Mouse (Mus musculus) ES-Bruce4 (cell line): ENCODE results near the gene Med17. TPM values are rescaled to one million over a fixed set of nuclear protein-coding genes. Genes with fewer than 3 reads are reported as not detected.
"Not testable (repeated sequence)": the region's sequence is repeated elsewhere in the genome, so short reads cannot be mapped to it uniquely, and the experiment has no call there.

ENCODE experiments used
- H3K27ac ChIP-seq: 2 replicates; pipeline ENCODE4 v1.5.1; 2012; ENCODE audit warnings: low read length, inconsistent platforms; ENCODE audit not compliant: insufficient read depth
- H3K27me3 ChIP-seq: 2 replicates; pipeline ENCODE4 v1.6.1; 2012; ENCODE audit warnings: mild to moderate bottlenecking, low read length, inconsistent platforms; ENCODE audit not compliant: control insufficient read depth, poor library complexity, insufficient read depth, severe bottlenecking
- H3K36me3 ChIP-seq: 2 replicates; pipeline ENCODE4 v1.6.1; 2012; ENCODE audit warnings: inconsistent platforms, mild to moderate bottlenecking, low read length, moderate library complexity; ENCODE audit not compliant: control insufficient read depth, poor library complexity, insufficient read depth, severe bottlenecking
- H3K4me1 ChIP-seq: one replicate; pipeline ENCODE4 v1.8.1; 2011; ENCODE audit warnings: low read length; ENCODE audit not compliant: control insufficient read depth, insufficient read depth
- H3K4me3 ChIP-seq: 2 replicates; pipeline ENCODE4 v1.5.1; 2011; ENCODE audit warnings: low read depth, mild to moderate bottlenecking, low read length
- H3K9ac ChIP-seq: 2 replicates; pipeline ENCODE4 v1.6.1; 2012; ENCODE audit warnings: low read depth, mild to moderate bottlenecking, inconsistent platforms; ENCODE audit not compliant: poor library complexity, severe bottlenecking
- H3K9me3 ChIP-seq: replicated peaks from 2 replicates; pipeline ENCODE4 v1.6.1; 2012; ENCODE audit warnings: mild to moderate bottlenecking, low read length, inconsistent platforms; ENCODE audit not compliant: control insufficient read depth, poor library complexity, insufficient read depth, severe bottlenecking
- CTCF ChIP-seq: IDR thresholded peaks from one replicate; pipeline ENCODE4 v1.8.1; 2011; ENCODE audit warnings: low read depth, low read length
- EP300 ChIP-seq: IDR thresholded peaks from 2 replicates; pipeline ENCODE4 v1.6.1; 2011; ENCODE audit warnings: low read depth, low read length; ENCODE audit not compliant: insufficient read depth
- POLR2A ChIP-seq: IDR thresholded peaks from one replicate; pipeline ENCODE4 v1.8.1; 2011; ENCODE audit warnings: low read length; ENCODE audit not compliant: insufficient read depth
- polyA plus RNA-seq: library from polyadenylated mRNA; stranded (reverse); fragments of >200 nt; gene quantifications from 2 replicates; pipeline ENCODE4 v1.2.4, GENCODE M21; 2011; ENCODE audit warnings: low read depth; ENCODE audit not compliant: missing spikeins, insufficient read depth, insufficient read length

Gene Med17
- polyA plus RNA-seq: 89.6 and 109 TPM in 2 replicates

DNA sequence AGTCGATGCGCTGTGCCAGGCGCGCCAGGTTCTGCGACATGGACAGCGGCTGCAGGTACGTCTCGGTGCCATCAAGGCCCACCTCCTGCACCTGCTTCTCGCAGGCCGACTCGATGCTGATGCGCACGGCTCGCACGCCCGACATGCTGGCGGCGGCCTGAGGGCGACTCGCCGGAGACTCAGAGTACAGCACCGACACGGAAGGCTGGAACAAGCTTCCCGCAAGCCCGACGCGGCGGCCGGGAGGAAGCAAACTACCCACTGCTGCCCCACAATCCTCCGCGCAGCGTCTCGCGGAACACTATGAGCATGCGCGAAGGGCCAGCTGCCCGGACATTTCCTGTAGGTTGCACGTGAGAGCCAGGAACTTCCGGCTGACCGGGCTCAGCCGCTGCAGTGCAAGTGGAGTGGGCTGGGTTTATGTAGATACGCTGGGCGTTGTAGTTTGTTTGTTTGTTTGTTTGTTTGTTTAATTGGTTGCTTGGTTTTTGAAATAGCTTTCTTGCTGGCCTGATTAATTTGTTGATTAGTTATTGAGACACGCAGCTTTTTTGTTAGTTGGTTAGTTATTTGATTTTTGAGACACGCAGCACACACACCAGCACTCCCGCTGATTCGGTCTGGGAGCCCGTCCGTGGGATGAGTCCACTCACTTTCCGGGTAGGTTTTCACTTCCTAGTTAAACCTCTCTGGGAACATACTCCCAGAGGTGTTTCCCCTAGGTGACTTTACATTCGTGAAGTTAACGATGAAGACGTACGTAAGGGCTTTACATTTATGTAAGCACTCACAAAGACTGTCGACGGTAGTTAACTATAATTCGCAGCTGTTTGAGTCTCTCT lies at the start of gene Med17:
Gene Med17 (minus strand): TSS at position 283 of the 842 bp plus-strand sequence.
- Histone ChIP-seq H3K4me1 (no peaks in the 10 kb centered on the region), H3K4me3 (peak within 1 kb of the TSS; percentile 78), H3K27me3 (no peaks in the 10 kb centered on the region), H3K9ac (peak within 1 kb of the TSS; percentile 50), H3K27ac (no peak within 1 kb of the TSS), H3K36me3 (peaks cover 17% of the 10 kb centered on the region), H3K9me3 (no peaks in the 10 kb centered on the region)
- TF ChIP-seq POLR2A (peak; percentile 76), CTCF (no peak), EP300 (peak; percentile 49; the same call in 1 of the 2 replicates)

DNA sequence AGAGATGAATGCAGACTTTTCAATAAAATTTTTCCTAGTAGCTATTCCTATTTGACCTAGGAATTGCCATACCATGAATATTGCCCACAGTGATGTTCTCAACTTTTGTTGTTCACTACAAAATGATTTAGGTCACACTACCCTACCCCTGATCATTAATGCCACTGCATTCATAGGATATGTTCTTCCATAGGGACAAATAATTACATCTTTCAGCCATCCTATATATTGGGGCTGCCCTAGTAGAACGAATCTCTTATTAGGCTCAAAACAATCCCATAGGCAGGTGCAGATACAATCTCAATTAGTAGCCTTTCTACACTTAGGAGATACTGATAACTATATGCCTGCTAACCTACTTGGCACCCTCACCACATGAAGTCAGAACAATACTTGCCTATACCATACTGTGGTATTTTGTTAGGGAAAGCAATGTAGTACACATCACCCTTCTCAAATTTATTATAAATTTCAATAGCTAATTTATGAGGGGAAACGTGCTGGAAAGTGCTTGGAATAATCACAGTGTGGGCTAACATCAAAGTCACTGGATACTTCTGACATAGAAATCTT lies 38.5 kb upstream of the Med17 start:
- Histone ChIP-seq H3K4me3 (no peak overlapping the region), H3K4me1 (no peaks in the 10 kb centered on the region), H3K27me3 (no peaks in the 10 kb centered on the region), H3K27ac (no peak overlapping the region), H3K36me3 (peaks cover 51% of the 10 kb centered on the region), H3K9me3 (no peaks in the 10 kb centered on the region), H3K9ac (no peak overlapping the region)
- TF ChIP-seq CTCF: no peak
- TF ChIP-seq POLR2A: no peak
- no peak for TF ChIP-seq EP300

DNA sequence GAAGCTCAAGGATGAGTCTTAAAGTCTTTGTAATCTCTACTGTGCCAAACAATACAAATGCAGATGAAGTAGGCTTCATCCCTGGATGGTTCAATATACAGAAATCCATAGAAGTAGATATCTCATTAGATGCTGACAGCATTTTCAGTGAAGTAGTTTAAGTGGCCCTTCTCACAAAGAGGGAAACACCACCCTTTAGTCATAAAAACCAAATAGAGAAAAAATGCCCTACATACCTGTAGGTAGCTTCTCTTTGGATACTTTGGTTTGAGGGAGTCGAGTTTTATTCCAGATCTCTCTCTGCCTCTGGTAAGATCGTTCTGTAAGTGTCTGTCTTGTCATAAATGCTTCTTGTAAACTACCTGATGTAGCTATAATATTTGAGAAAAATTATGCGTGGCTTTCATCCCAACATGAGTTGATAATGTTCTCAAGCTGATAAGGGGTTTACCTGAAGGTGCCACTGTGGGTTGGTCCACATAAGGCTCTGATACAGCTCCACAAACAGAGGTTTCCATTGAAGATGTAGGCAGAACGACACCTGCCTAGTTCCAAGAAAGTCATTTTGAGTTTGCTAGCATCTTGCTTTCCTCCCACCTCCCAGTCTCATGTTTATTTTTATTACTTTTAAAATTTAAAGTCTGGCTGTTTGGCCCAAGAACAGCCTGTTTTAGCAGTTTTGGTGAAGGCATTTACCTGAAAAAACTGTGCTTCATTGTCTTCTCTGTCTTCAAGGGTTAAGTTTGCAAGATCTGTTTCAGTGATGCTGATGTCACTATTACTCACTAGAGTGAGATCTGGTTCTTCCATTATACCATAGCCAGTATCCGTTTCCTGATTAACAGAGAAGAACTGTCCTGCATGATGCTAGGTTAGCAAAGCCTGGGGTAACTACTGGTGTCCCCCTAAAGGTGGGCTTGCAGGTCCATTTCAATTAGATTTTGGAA lies 37.8 kb upstream of the Med17 start:
- Histone ChIP-seq H3K27ac (no peak overlapping the region), H3K9ac (no peak overlapping the region), H3K36me3 (peaks cover 51% of the 10 kb centered on the region), H3K4me1 (no peaks in the 10 kb centered on the region), H3K27me3 (no peaks in the 10 kb centered on the region), H3K4me3 (no peak overlapping the region), H3K9me3 (no peaks in the 10 kb centered on the region)
- TF ChIP-seq EP300 (no peak), POLR2A (no peak), CTCF (no peak)

DNA sequence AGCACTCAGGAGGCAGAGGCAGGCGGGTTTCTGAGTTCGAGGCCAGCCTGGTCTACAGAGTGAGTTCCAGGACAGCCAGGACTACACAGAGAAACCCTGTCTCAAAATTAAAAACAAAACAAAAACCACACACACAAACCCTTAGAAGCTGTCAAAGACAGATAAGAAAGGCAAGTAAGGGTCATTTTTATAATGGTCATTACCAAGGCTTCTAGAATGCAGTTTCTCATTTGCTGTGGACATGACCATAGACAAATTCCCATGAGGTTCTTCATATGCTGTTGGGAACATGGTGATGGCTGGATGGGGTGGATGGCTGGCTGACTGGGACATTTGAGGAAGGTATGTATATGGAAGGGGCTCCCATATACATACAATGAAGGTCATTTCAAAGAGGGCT lies 36.6 kb upstream of the Med17 start:
- peaks cover 52% of the 10 kb centered on the region for H3K36me3 ChIP-seq
- not testable (repeated sequence) for H3K4me3 ChIP-seq, H3K27me3 ChIP-seq, H3K9me3 ChIP-seq, H3K9ac ChIP-seq, H3K4me1 ChIP-seq
- H3K27ac ChIP-seq: peak overlapping the region; percentile 33

DNA sequence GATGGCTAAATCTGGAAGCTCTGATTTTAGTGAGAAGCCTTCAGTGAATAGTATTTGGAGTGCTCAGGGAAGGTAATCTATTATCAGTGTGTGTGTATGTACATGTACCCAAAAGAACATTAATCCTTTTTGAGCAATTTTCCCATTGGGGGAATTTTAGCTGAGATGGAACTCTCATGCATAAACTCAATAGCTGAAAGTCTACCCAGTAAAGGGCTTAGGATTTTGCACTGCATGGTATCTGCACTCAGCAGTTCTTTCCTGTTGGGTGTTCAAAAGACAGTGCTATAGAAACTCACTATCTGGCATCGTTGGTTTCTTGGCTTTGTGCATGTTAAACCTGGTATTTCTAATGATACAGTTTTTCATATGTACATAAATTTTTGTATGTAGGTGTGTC lies 34.9 kb upstream of the Med17 start:
- Histone ChIP-seq H3K4me1 (no peaks in the 10 kb centered on the region), H3K9me3 (no peaks in the 10 kb centered on the region), H3K4me3 (no peak overlapping the region), H3K27me3 (no peaks in the 10 kb centered on the region), H3K27ac (peak overlapping the region; percentile 28; the same call in 1 of the 2 replicates), H3K36me3 (peaks cover 67% of the 10 kb centered on the region), H3K9ac (no peak overlapping the region)
- TF ChIP-seq POLR2A: no peak
- no peak for TF ChIP-seq CTCF
- no peak for TF ChIP-seq EP300
